Mouse (Mus musculus) lung, embryonic 15.5 days (tissue): Measurements from ENCODE around the gene Ms4a6b. TPM values are rescaled to one million over a fixed set of nuclear protein-coding genes. Genes with fewer than 3 reads are reported as not detected.
"Not testable (repeated sequence)": the region's sequence is repeated elsewhere in the genome, so short reads cannot be mapped to it uniquely, and the experiment has no call there.

ENCODE experiments used
- ATAC-seq: fragments of 200-750 bp; cut with Nextera tagmentation; 2 replicates; pipeline ENCODE4 v1.8.0; 2017; ENCODE audit warnings: moderate number of reproducible peaks, borderline replicate concordance; ENCODE audit not compliant: low FRiP score, low TSS enrichment; ENCODE audit errors: extremely low read depth
- H3K27ac ChIP-seq: fragments of 300-500 bp; sonication (generic); 2 replicates; pipeline ENCODE4 v1.5.1; 2015; ENCODE audit warnings: moderate library complexity, mild to moderate bottlenecking, inconsistent platforms
- H3K27me3 ChIP-seq: fragments of 300-500 bp; sonication (generic); 2 replicates; pipeline ENCODE4 v1.6.1; 2015; ENCODE audit warnings: inconsistent platforms
- H3K36me3 ChIP-seq: fragments of 300-500 bp; sonication (generic); 2 replicates; pipeline ENCODE4 v1.6.1; 2015; ENCODE audit warnings: inconsistent platforms
- H3K4me1 ChIP-seq: fragments of 300-500 bp; sonication (generic); 2 replicates; pipeline ENCODE4 v1.6.1; 2015; ENCODE audit warnings: inconsistent platforms
- H3K4me2 ChIP-seq: fragments of 300-500 bp; sonication (generic); 2 replicates; pipeline ENCODE4 v1.6.1; 2015; ENCODE audit warnings: inconsistent platforms, mild to moderate bottlenecking, moderate library complexity
- H3K4me3 ChIP-seq: fragments of 300-500 bp; sonication (generic); 2 replicates; pipeline ENCODE4 v1.5.1; 2015; ENCODE audit warnings: mild to moderate bottlenecking, inconsistent platforms
- H3K9ac ChIP-seq: fragments of 300-500 bp; sonication (generic); 2 replicates; pipeline ENCODE4 v1.6.1; 2015; ENCODE audit warnings: inconsistent platforms
- H3K9me3 ChIP-seq: fragments of 300-500 bp; sonication (generic); 2 replicates; pipeline ENCODE4 v1.6.1; 2016; ENCODE audit warnings: inconsistent platforms
- WGBS: fragments of 180-500 bp; shearing (Covaris S2); methylation state at CpG from one replicate; pipeline ENCODE4 v1.1.7; 2015; 5-methylcytosine and 5-hydroxymethylcytosine counted together
- polyA plus RNA-seq: library from polyadenylated mRNA; unstranded; fragments of >200 nt; fragmentation: Nextera tagmentation; extraction: Ambion mirVana; gene quantifications from 2 replicates; pipeline ENCODE4 v1.2.1, GENCODE M21; 2015

Gene Ms4a6b
- polyA plus RNA-seq, 1 experiment from 2014 or later, result 7.1 TPM

GRCm38 (mm10) chr19:11494519-11494918 lies 21.8 kb upstream of the Ms4a6b start:
- ATAC-seq, result no peak
- H3K27ac ChIP-seq, result no peak overlapping the region
- no peaks in the 10 kb centered on the region for H3K27me3 ChIP-seq
- H3K9ac ChIP-seq, result no peak overlapping the region
- H3K4me1 ChIP-seq, result no peaks in the 10 kb centered on the region
- H3K4me2 ChIP-seq, result no peak overlapping the region
- WGBS, result 67% methylated on average over 3 of the region's 3 CpGs
- no peak overlapping the region for H3K4me3 ChIP-seq
- H3K9me3 ChIP-seq, result no peaks in the 10 kb centered on the region
- no peaks in the 10 kb centered on the region for H3K36me3 ChIP-seq

GRCm38 (mm10) chr19:11496361-11496760 lies 20.0 kb upstream of the Ms4a6b start:
- no peak overlapping the region for H3K27ac ChIP-seq
- H3K4me3 ChIP-seq, result no peak overlapping the region
- no peak overlapping the region for H3K4me2 ChIP-seq
- no peaks in the 10 kb centered on the region for H3K27me3 ChIP-seq
- no peak overlapping the region for H3K9ac ChIP-seq
- H3K36me3 ChIP-seq, result no peaks in the 10 kb centered on the region
- WGBS, result 69% methylated on average over 6 of the region's 6 CpGs
- no peaks in the 10 kb centered on the region for H3K4me1 ChIP-seq
- ATAC-seq, result no peak
- no peaks in the 10 kb centered on the region for H3K9me3 ChIP-seq

GRCm38 (mm10) chr19:11497300-11497699 lies 19.0 kb upstream of the Ms4a6b start:
- H3K9ac ChIP-seq, H3K27me3 ChIP-seq, H3K9me3 ChIP-seq, H3K36me3 ChIP-seq, H3K27ac ChIP-seq, ATAC-seq, H3K4me1 ChIP-seq, H3K4me2 ChIP-seq, H3K4me3 ChIP-seq: not testable (repeated sequence)
- 75% methylated on average over 1 of the region's 1 CpGs for WGBS

- Histone ChIP-seq H3K36me3 (no peaks in the 10 kb centered on the region), H3K9me3 (no peaks in the 10 kb centered on the region), H3K4me3 (no peak overlapping the region), H3K9ac (no peak overlapping the region), H3K27me3 (no peaks in the 10 kb centered on the region), H3K27ac (no peak overlapping the region), H3K4me2 (no peak overlapping the region), H3K4me1 (no peaks in the 10 kb centered on the region)
- 81% methylated on average over 1 of the region's 1 CpGs for WGBS
- ATAC-seq, result no peak
These were observed 15.5 kb upstream of the Ms4a6b start for GRCm38 (mm10) chr19:11500796-11501195.

- 80% methylated on average over 4 of the region's 4 CpGs for WGBS
- Histone ChIP-seq H3K36me3 (no peaks in the 10 kb centered on the region), H3K4me2 (no peak overlapping the region), H3K9me3 (no peaks in the 10 kb centered on the region), H3K4me1 (no peaks in the 10 kb centered on the region), H3K9ac (no peak overlapping the region), H3K27ac (no peak overlapping the region), H3K4me3 (no peak overlapping the region), H3K27me3 (no peaks in the 10 kb centered on the region)
- no peak for ATAC-seq
These were observed 15.0 kb upstream of the Ms4a6b start for GRCm38 (mm10) chr19:11501326-11501725.

- no peaks in the 10 kb centered on the region for H3K9me3 ChIP-seq
- ATAC-seq, result no peak
- no peaks in the 10 kb centered on the region for H3K4me1 ChIP-seq
- H3K36me3 ChIP-seq, result no peaks in the 10 kb centered on the region
- H3K9ac ChIP-seq, result no peak overlapping the region
- H3K4me2 ChIP-seq, result no peak overlapping the region
- 56% methylated on average over 1 of the region's 1 CpGs for WGBS
- no peak overlapping the region for H3K4me3 ChIP-seq
- no peaks in the 10 kb centered on the region for H3K27me3 ChIP-seq
- no peak overlapping the region for H3K27ac ChIP-seq
These were observed 11.5 kb upstream of the Ms4a6b start for GRCm38 (mm10) chr19:11504857-11505256.

GRCm38 (mm10) chr19:11513458-11513857 lies 2.9 kb upstream of the Ms4a6b start:
- H3K27ac ChIP-seq, result no peak overlapping the region
- no peaks in the 10 kb centered on the region for H3K27me3 ChIP-seq
- no peak for ATAC-seq
- WGBS, result 46% methylated on average over 1 of the region's 1 CpGs
- H3K9me3 ChIP-seq, result no peaks in the 10 kb centered on the region
- H3K4me2 ChIP-seq, result no peak overlapping the region
- no peaks in the 10 kb centered on the region for H3K4me1 ChIP-seq
- no peak overlapping the region for H3K9ac ChIP-seq
- no peaks in the 10 kb centered on the region for H3K36me3 ChIP-seq
- no peak overlapping the region for H3K4me3 ChIP-seq

GRCm38 (mm10) chr19:11516845-11517244 lies 533 bp downstream of the Ms4a6b start:
- Histone ChIP-seq H3K9ac (no peak overlapping the region), H3K4me1 (no peaks in the 10 kb centered on the region), H3K27me3 (no peaks in the 10 kb centered on the region), H3K4me2 (no peak overlapping the region), H3K4me3 (no peak overlapping the region), H3K9me3 (no peaks in the 10 kb centered on the region), H3K27ac (no peak overlapping the region), H3K36me3 (no peaks in the 10 kb centered on the region)
- no peak for ATAC-seq
- 54% methylated on average over 4 of the region's 4 CpGs for WGBS

- WGBS, result 26% methylated on average over 1 of the region's 1 CpGs
- H3K9ac ChIP-seq, ATAC-seq, H3K36me3 ChIP-seq, H3K9me3 ChIP-seq, H3K27me3 ChIP-seq, H3K4me1 ChIP-seq, H3K4me2 ChIP-seq, H3K27ac ChIP-seq, H3K4me3 ChIP-seq: not testable (repeated sequence)
These were observed 1.1 kb downstream of the Ms4a6b start for GRCm38 (mm10) chr19:11517373-11517772.

GRCm38 (mm10) chr19:11518356-11518755 lies 2.0 kb downstream of the Ms4a6b start:
- not testable (repeated sequence) for H3K4me1 ChIP-seq, H3K9me3 ChIP-seq, H3K27ac ChIP-seq, ATAC-seq, H3K9ac ChIP-seq, H3K36me3 ChIP-seq, H3K4me3 ChIP-seq, H3K27me3 ChIP-seq, H3K4me2 ChIP-seq
- 67% methylated on average over 2 of the region's 2 CpGs for WGBS

- 76% methylated on average over 3 of the region's 3 CpGs for WGBS
- no peaks in the 10 kb centered on the region for H3K36me3 ChIP-seq
These were observed 3.8 kb downstream of the Ms4a6b start for GRCm38 (mm10) chr19:11520146-11520545.

GRCm38 (mm10) chr19:11533421-11533820 lies 17.1 kb downstream of the Ms4a6b start:
- Histone ChIP-seq H3K4me3 (no peak overlapping the region), H3K4me2 (no peak overlapping the region), H3K9ac (no peak overlapping the region), H3K36me3 (no peaks in the 10 kb centered on the region), H3K27me3 (no peaks in the 10 kb centered on the region), H3K9me3 (no peaks in the 10 kb centered on the region), H3K4me1 (0 out of 2 replicates have a peak, but pooled peaks cover 5% of the 10 kb centered on the region), H3K27ac (no peak overlapping the region)
- 77% methylated on average over 1 of the region's 1 CpGs for WGBS
- no peak for ATAC-seq

More at GRCm38 (mm10) chr19:11520146-11520545, 3.8 kb downstream of the Ms4a6b start:
- no peaks in the 10 kb centered on the region for H3K4me1 ChIP-seq
- H3K4me2 ChIP-seq, result no peak overlapping the region
- no peak overlapping the region for H3K27ac ChIP-seq
- H3K27me3 ChIP-seq, result no peaks in the 10 kb centered on the region
- no peak overlapping the region for H3K9ac ChIP-seq
- ATAC-seq, result no peak
- no peak overlapping the region for H3K4me3 ChIP-seq
- H3K9me3 ChIP-seq, result no peaks in the 10 kb centered on the region

GRCm38 (mm10) chr19:11533888-11534445 lies 17.7 kb downstream of the Ms4a6b start:
- Histone ChIP-seq H3K36me3 (no peaks in the 10 kb centered on the region), H3K9me3 (no peaks in the 10 kb centered on the region), H3K4me1 (0 out of 2 replicates have a peak, but pooled peaks cover 5% of the 10 kb centered on the region), H3K4me3 (no peak overlapping the region), H3K4me2 (no peak overlapping the region), H3K9ac (no peak overlapping the region), H3K27me3 (no peaks in the 10 kb centered on the region), H3K27ac (no peak overlapping the region)
- WGBS, result 29% methylated on average over 2 of the region's 2 CpGs
- ATAC-seq, result no peak
